Comparison of ENCODE assay signal across 8 mouse cellular contexts in genomic region chr1:36064861-36065760, GRCm38 (mm10). TPM values are rescaled to one million over a fixed set of nuclear protein-coding genes. Genes with fewer than 3 reads are reported as not detected.
DNase-seq lines count a peak whose midpoint lies in the region; ATAC-seq and TF ChIP-seq lines count a peak whose summit lies in the region.

No protein-coding gene starts in this region.

- peak; percentile 88 for TF ChIP-seq CTCF in thymus, adult 2 months (IDR thresholded peaks at IDR 0.05; ENCODE audit: borderline replicate concordance, control insufficient read depth, extremely low read depth, insufficient read depth, low read length, poor library complexity)

- H3K4me1 ChIP-seq in hindbrain, embryonic 10.5 days (replicated peaks) = peaks cover 87% of the 10 kb centered on the region
- H3K4me1 ChIP-seq in lung, embryonic 16.5 days (replicated peaks; ENCODE audit: control insufficient read depth, insufficient read depth, low read length) = peaks cover 26% of the 10 kb centered on the region
- H3K4me1 ChIP-seq in thymus, adult 2 months (replicated peaks; ENCODE audit: control insufficient read depth, insufficient read depth, low read length) = peaks cover 31% of the 10 kb centered on the region

- no peak for TF ChIP-seq POLR2A in thymus, adult 2 months (IDR thresholded peaks at IDR 0.05; ENCODE audit: control insufficient read depth, extremely low read depth, insufficient read depth, low read length, poor library complexity)

- WGBS in hindbrain, embryonic 10.5 days = under 1% methylated on average over 24 of the region's 24 CpGs
- WGBS in lung, embryonic 16.5 days = 1% methylated on average over 24 of the region's 24 CpGs
- WGBS in thymus, adult 2 months = 5% methylated on average over 24 of the region's 24 CpGs

- H3K9ac ChIP-seq in lung, embryonic 16.5 days (ENCODE audit: low read length) = peak overlapping the region; percentile 62

- peak overlapping the region; percentile 59 for H3K4me2 ChIP-seq in lung, embryonic 16.5 days (ENCODE audit: low read depth, low read length)

- peak overlapping the region; percentile 85 for H3K27ac ChIP-seq in hindbrain, embryonic 10.5 days
- peak overlapping the region; percentile 66 for H3K27ac ChIP-seq in lung, embryonic 16.5 days (ENCODE audit: low read length)
- peak overlapping the region; percentile 18; the same call in 1 of the 2 replicates for H3K27ac ChIP-seq in thymus, adult 2 months (ENCODE audit: control insufficient read depth, insufficient read depth, low read length)

- H3K27me3 ChIP-seq in hindbrain, embryonic 10.5 days (ENCODE audit: insufficient read depth, poor library complexity, severe bottlenecking) = peaks cover 23% of the 10 kb centered on the region
- no peaks in the 10 kb centered on the region for H3K27me3 ChIP-seq in lung, embryonic 16.5 days (ENCODE audit: control insufficient read depth, insufficient read depth, low read depth, low read length)
- H3K27me3 ChIP-seq in thymus, adult 2 months (ENCODE audit: control insufficient read depth, insufficient read depth, low read length) = no peaks in the 10 kb centered on the region

- H3K9me3 ChIP-seq in hindbrain, embryonic 10.5 days = no peaks in the 10 kb centered on the region
- H3K9me3 ChIP-seq in lung, embryonic 16.5 days (ENCODE audit: control insufficient read depth, low read length) = no peaks in the 10 kb centered on the region

- H3K4me3 ChIP-seq in hindbrain, embryonic 10.5 days = peak overlapping the region; percentile 41
- peak overlapping the region; percentile 27 for H3K4me3 ChIP-seq in lung, embryonic 16.5 days (ENCODE audit: low read length)
- peak overlapping the region; percentile 20 for H3K4me3 ChIP-seq in thymus, adult 2 months (ENCODE audit: control insufficient read depth, insufficient read depth, low read length)

- peak; percentile 96 for DNase-seq in Muller cell, postnatal 12 days (ENCODE audit: inconsistent ontology term)
- DNase-seq in cerebellum, adult 9-10 months = peak; percentile 97
- peak; percentile 93 for DNase-seq in hindbrain, embryonic 10.5 days (ENCODE audit: low spot score)
- peak; percentile 92 for DNase-seq in layer of hippocampus, adult 9-11 months
- peak; percentile 86 for DNase-seq in ovary, adult 18-20 months (ENCODE audit: low spot score)
- peak; percentile 95 for DNase-seq in thymus, adult 2 months

- peaks cover under 1% of the 10 kb centered on the region; the same call in 1 of the 2 replicates for H3K36me3 ChIP-seq in hindbrain, embryonic 10.5 days
- no peaks in the 10 kb centered on the region for H3K36me3 ChIP-seq in lung, embryonic 16.5 days (ENCODE audit: control insufficient read depth, insufficient read depth, low read length)
- no peaks in the 10 kb centered on the region for H3K36me3 ChIP-seq in thymus, adult 2 months (ENCODE audit: control insufficient read depth, insufficient read depth, low read length)

- peak; percentile 74 for ATAC-seq in frontal cortex, adult (ENCODE audit: low TSS enrichment)
- peak; percentile 51 for ATAC-seq in lung, embryonic 16.5 days (ENCODE audit: low read depth)

RNA-seq across cellular contexts. Expression of gene Hs6st1, which starts 3.1 kb away (rescaled TPM):
- polyA plus RNA-seq in hindbrain, embryonic 10.5 days (2016; fragmentation: Nextera tagmentation; extraction: Ambion mirVana) = 5.2 and 6.2 TPM in 2 replicates
- 4.4 and 5.1 TPM in 2 replicates for polyA plus RNA-seq in lung, embryonic 16.5 days (2015; fragmentation: Nextera tagmentation; extraction: Ambion mirVana)
- polyA plus RNA-seq in thymus, adult 2 months (2012; rRNA removed) = 125 and 128 TPM in 2 replicates

Comparison
In these comparisons a context has a peak if more than half of its experiments do, and no peak if none do; other contexts are left out.
1. Peak in every context shown above with its lines: DNase-seq, ATAC-seq, H3K4me3 ChIP-seq and H3K27ac ChIP-seq.
2. H3K27ac ChIP-seq: peak in every context shown above with its lines; median percentile 85 in hindbrain, embryonic 10.5 days; 66 in lung, embryonic 16.5 days; 18 in thymus, adult 2 months.
3. RNA of gene Hs6st1, which starts 3.1 kb away (polyA plus RNA-seq): 125 to 128 TPM in thymus, adult 2 months; 5.2 to 6.2 TPM in hindbrain, embryonic 10.5 days and 4.4 to 5.1 TPM in lung, embryonic 16.5 days; every median in the first group is over 10 times any median in the second.